Comparison of ENCODE assay signal across 8 mouse cellular contexts in genomic region chr10:7158285-7159060, GRCm38 (mm10). TPM values are rescaled to one million over a fixed set of nuclear protein-coding genes. Genes with fewer than 3 reads are reported as not detected.
DNase-seq lines count a peak whose midpoint lies in the region; ATAC-seq and TF ChIP-seq lines count a peak whose summit lies in the region.

No protein-coding gene starts in this region.

- H3K4me3 ChIP-seq in embryonic fibroblast, embryonic 13.5 days (ENCODE audit: insufficient read depth, low read length) = no peak overlapping the region
- H3K4me3 ChIP-seq in hindbrain, embryonic 15.5 days = peak overlapping the region; percentile 21
- H3K4me3 ChIP-seq in lung, embryonic 15.5 days = peak overlapping the region; percentile 12

- DNase-seq in urinary bladder, postnatal 14 days (ENCODE audit: low spot score) = peak; percentile 34
- DNase-seq in urinary bladder, adult 2 months (ENCODE audit: low spot score) = no peak
- DNase-seq in layer of hippocampus, postnatal 14 days (ENCODE audit: low spot score in 2 of 2) = peak; percentile 22 to 27
- DNase-seq in yolk sac, embryonic 10.5 days (ENCODE audit: low spot score) = peak; percentile 53
- DNase-seq in ovary, postnatal 36 days (ENCODE audit: low spot score) = no peak

- no peaks in the 10 kb centered on the region for H3K36me3 ChIP-seq in hindbrain, embryonic 15.5 days
- no peaks in the 10 kb centered on the region for H3K36me3 ChIP-seq in lung, embryonic 15.5 days

- H3K27me3 ChIP-seq in hindbrain, embryonic 15.5 days = no peaks in the 10 kb centered on the region
- H3K27me3 ChIP-seq in lung, embryonic 15.5 days = no peaks in the 10 kb centered on the region

- 16% methylated on average over 15 of the region's 15 CpGs for WGBS in hindbrain, embryonic 15.5 days
- WGBS in lung, embryonic 15.5 days = 12% methylated on average over 15 of the region's 15 CpGs

- peak; percentile 58 for ATAC-seq in hindbrain, embryonic 15.5 days (ENCODE audit: low FRiP score, low read depth)
- ATAC-seq in lung, embryonic 15.5 days (ENCODE audit: borderline replicate concordance, extremely low read depth, low FRiP score, low TSS enrichment) = peak; percentile 91

- H3K9ac ChIP-seq in hindbrain, embryonic 15.5 days = no peak overlapping the region
- no peak overlapping the region for H3K9ac ChIP-seq in lung, embryonic 15.5 days

- H3K9me3 ChIP-seq in hindbrain, embryonic 15.5 days = no peaks in the 10 kb centered on the region
- H3K9me3 ChIP-seq in lung, embryonic 15.5 days = no peaks in the 10 kb centered on the region

- no peak for TF ChIP-seq CTCF in embryonic fibroblast, embryonic 13.5 days (IDR thresholded peaks at IDR 0.05; ENCODE audit: borderline replicate concordance, insufficient read depth, low read length)

- no peak for TF ChIP-seq POLR2A in embryonic fibroblast, embryonic 13.5 days (IDR thresholded peaks at IDR 0.05; ENCODE audit: low read depth, low read length)

- peak overlapping the region; percentile 55 for H3K4me2 ChIP-seq in hindbrain, embryonic 15.5 days
- peak overlapping the region; percentile 49 for H3K4me2 ChIP-seq in lung, embryonic 15.5 days

- peaks cover 11% of the 10 kb centered on the region for H3K4me1 ChIP-seq in embryonic fibroblast, embryonic 13.5 days (ENCODE audit: control insufficient read depth, insufficient read depth, low read length)
- H3K4me1 ChIP-seq in hindbrain, embryonic 15.5 days (replicated peaks) = peaks cover 17% of the 10 kb centered on the region
- H3K4me1 ChIP-seq in lung, embryonic 15.5 days = peaks cover 30% of the 10 kb centered on the region

- H3K27ac ChIP-seq in embryonic fibroblast, embryonic 13.5 days (ENCODE audit: insufficient read depth, low read length) = peak overlapping the region; percentile 65
- peak overlapping the region; percentile 69 for H3K27ac ChIP-seq in hindbrain, embryonic 15.5 days (replicated peaks)
- peak overlapping the region; percentile 92 for H3K27ac ChIP-seq in lung, embryonic 15.5 days

RNA-seq across cellular contexts. Expression of gene Cnksr3, which starts 53.6 kb away (rescaled TPM):
- polyA plus RNA-seq in urinary bladder, adult 2 months (2012; rRNA removed) = 25.0 and 26.8 TPM in 2 replicates
- 10.8 and 13.9 TPM in 2 replicates for polyA plus RNA-seq in embryonic fibroblast, embryonic 13.5 days (2011; ENCODE audit: insufficient read length, low read depth, missing spikeins)
- polyA plus RNA-seq in hindbrain, embryonic 15.5 days (2015; fragmentation: Nextera tagmentation; extraction: Ambion mirVana) = 2.8 and 3.6 TPM in 2 replicates
- 10 to 100 TPM; 16.5 to 20.8 TPM for total RNA-seq in layer of hippocampus, postnatal 14 days (2021)
- 9.8 and 10.1 TPM in 2 replicates for polyA plus RNA-seq in lung, embryonic 15.5 days (2015; fragmentation: Nextera tagmentation; extraction: Ambion mirVana)

Comparison
In these comparisons a context has a peak if more than half of its experiments do, and no peak if none do; other contexts are left out.
1. DNase-seq: peak in urinary bladder, postnatal 14 days (single experiment), layer of hippocampus, postnatal 14 days (2 of 2) and yolk sac, embryonic 10.5 days (single experiment); none in urinary bladder, adult 2 months (single experiment) and ovary, postnatal 36 days (single experiment).
2. Peak in every context shown above with its lines, with median percentiles within 50 percentile points of each other: H3K27ac ChIP-seq.